28 mouse cellular contexts compared by ENCODE assay signal in genomic region chr2:167865525-167865924, GRCm38 (mm10).
DNase-seq lines count a peak whose midpoint lies in the region; ATAC-seq and TF ChIP-seq lines count a peak whose summit lies in the region.
"Had no signal": no experiment of that assay in that cellular context is flagged by ENCODE, and none has a peak within 500 bp of the region (broad histone marks: within the 10 kb centered on the region; RNA-seq: fewer than 3 reads in every experiment).

No protein-coding gene starts in this region.

- intact Hi-C loops in heart, postnatal 14 days (cut with DNase I), result no loop called here

- 0 out of 2 replicates have a peak, but pooled peaks cover 8% of the 10 kb centered on the region for H3K27me3 ChIP-seq in heart, embryonic 10.5 days (ENCODE audit: insufficient read depth, poor library complexity, severe bottlenecking)
- no peaks in the 10 kb centered on the region for H3K27me3 ChIP-seq in heart, postnatal 0 days (ENCODE audit: control insufficient read depth, insufficient read depth, low read length)
- H3K27me3 ChIP-seq in lung, postnatal 0 days (replicated peaks; ENCODE audit: insufficient read depth, low read length), result no peaks in the 10 kb centered on the region
- 0 out of 2 replicates have a peak, but pooled peaks cover 15% of the 10 kb centered on the region for H3K27me3 ChIP-seq in forebrain, embryonic 12.5 days
- H3K27me3 ChIP-seq: embryonic facial prominence, embryonic 15.5 days; limb, embryonic 15.5 days; midbrain, embryonic 12.5 days had no signal

- H3K9ac ChIP-seq in heart, postnatal 0 days (replicated peaks; ENCODE audit: low read depth, low read length), result no peak overlapping the region
- H3K9ac ChIP-seq in lung, postnatal 0 days (replicated peaks; ENCODE audit: low read depth), result no peak overlapping the region
- no peak overlapping the region for H3K9ac ChIP-seq in forebrain, embryonic 12.5 days
- H3K9ac ChIP-seq: embryonic facial prominence, embryonic 15.5 days; forebrain, embryonic 13.5 days; limb, embryonic 15.5 days; liver, embryonic 13.5 days; midbrain, embryonic 12.5 days; neural tube, embryonic 13.5 days had no signal

- H3K4me2 ChIP-seq in heart, postnatal 0 days (ENCODE audit: low read depth, low read length), result no peak overlapping the region
- no peak overlapping the region for H3K4me2 ChIP-seq in lung, postnatal 0 days (replicated peaks; ENCODE audit: low read depth, low read length)
- H3K4me2 ChIP-seq in forebrain, embryonic 12.5 days, result no peak overlapping the region
- H3K4me2 ChIP-seq: embryonic facial prominence, embryonic 15.5 days; forebrain, embryonic 13.5 days; limb, embryonic 15.5 days; liver, embryonic 13.5 days; midbrain, embryonic 12.5 days; neural tube, embryonic 13.5 days had no signal

- DNase-seq in heart, embryonic 10.5 days (ENCODE audit: low spot score), result no peak
- DNase-seq in heart, adult 9 months (ENCODE audit: low spot score in 2 of 2), result no peak
- no peak for DNase-seq in heart, postnatal 0 days (ENCODE audit: low spot score)
- DNase-seq in heart, postnatal 14 days, result no peak
- DNase-seq in lung, postnatal 0 days (ENCODE audit: low spot score), result peak; percentile 72
- no peak for DNase-seq in lung, adult 18-20 months
- DNase-seq in spleen, adult 12 weeks (ENCODE audit: low spot score), result no peak
- DNase-seq: adrenal gland, postnatal 10 days; cerebellum, adult 8-10 months; cerebellum, postnatal 25 days; gastrocnemius, postnatal 10 days; kidney, adult 2 months; layer of hippocampus, postnatal 36 days; liver, embryonic 13.5 days; lung, postnatal 14 days; right cerebral cortex, postnatal 4 days; thymus, adult 2 months; thymus, postnatal 36 days had no signal

- no peaks in the 10 kb centered on the region for H3K9me3 ChIP-seq in heart, embryonic 10.5 days
- no peaks in the 10 kb centered on the region for H3K9me3 ChIP-seq in heart, postnatal 0 days (replicated peaks; ENCODE audit: control insufficient read depth, low read length)
- no peaks in the 10 kb centered on the region for H3K9me3 ChIP-seq in lung, postnatal 0 days (ENCODE audit: low read length)
- H3K9me3 ChIP-seq in forebrain, embryonic 12.5 days, result no peaks in the 10 kb centered on the region
- H3K9me3 ChIP-seq: embryonic facial prominence, embryonic 10.5 days; embryonic facial prominence, embryonic 15.5 days; forebrain, embryonic 13.5 days; G1E; limb, embryonic 10.5 days; limb, embryonic 15.5 days; liver, embryonic 13.5 days; midbrain, embryonic 12.5 days; neural tube, embryonic 13.5 days had no signal

- H3K27ac ChIP-seq in heart, embryonic 10.5 days, result peak overlapping the region; percentile 74
- H3K27ac ChIP-seq in heart, postnatal 0 days (ENCODE audit: low read depth), result peak overlapping the region; percentile 71
- peak overlapping the region; percentile 85 for H3K27ac ChIP-seq in lung, postnatal 0 days (ENCODE audit: low read length)
- no peak overlapping the region for H3K27ac ChIP-seq in forebrain, embryonic 12.5 days
- H3K27ac ChIP-seq: embryonic facial prominence, embryonic 10.5 days; embryonic facial prominence, embryonic 15.5 days; forebrain, embryonic 13.5 days; limb, embryonic 15.5 days; liver, embryonic 13.5 days; midbrain, embryonic 12.5 days; neural tube, embryonic 13.5 days had no signal

- no peak for ATAC-seq in heart, postnatal 0 days (ENCODE audit: insufficient read depth, low read depth)
- ATAC-seq in lung, postnatal 0 days, result no peak
- no peak for ATAC-seq in forebrain, embryonic 12.5 days (ENCODE audit: low FRiP score)
- ATAC-seq: forebrain, embryonic 13.5 days; hindbrain, embryonic 16.5 days had no signal

- WGBS in heart, embryonic 10.5 days, result 84% methylated on average over 3 of the region's 3 CpGs
- WGBS in heart, postnatal 0 days, result 80% methylated on average over 3 of the region's 3 CpGs
- WGBS in lung, postnatal 0 days, result 70% methylated on average over 3 of the region's 3 CpGs
- 84% methylated on average over 3 of the region's 3 CpGs for WGBS in forebrain, embryonic 12.5 days

- no peak for TF ChIP-seq CTCF in heart, postnatal 0 days (IDR thresholded peaks at IDR 0.05; ENCODE audit: low read depth)
- TF ChIP-seq CTCF in lung, postnatal 0 days (IDR thresholded peaks at IDR 0.05), result no peak

- peaks cover 73% of the 10 kb centered on the region for H3K4me1 ChIP-seq in heart, embryonic 10.5 days
- H3K4me1 ChIP-seq in heart, postnatal 0 days (ENCODE audit: control insufficient read depth, insufficient read depth), result peaks cover 30% of the 10 kb centered on the region
- H3K4me1 ChIP-seq in lung, postnatal 0 days (ENCODE audit: insufficient read depth, low read depth, low read length), result peaks cover 30% of the 10 kb centered on the region
- H3K4me1 ChIP-seq in forebrain, embryonic 12.5 days, result peaks cover 5% of the 10 kb centered on the region

- no peaks in the 10 kb centered on the region for H3K36me3 ChIP-seq in heart, embryonic 10.5 days
- H3K36me3 ChIP-seq in heart, postnatal 0 days (replicated peaks; ENCODE audit: control insufficient read depth, insufficient read depth, low read length), result no peaks in the 10 kb centered on the region
- no peaks in the 10 kb centered on the region for H3K36me3 ChIP-seq in lung, postnatal 0 days (ENCODE audit: insufficient read depth, low read length)
- no peaks in the 10 kb centered on the region for H3K36me3 ChIP-seq in forebrain, embryonic 12.5 days (replicated peaks)
- H3K36me3 ChIP-seq: embryonic facial prominence, embryonic 10.5 days; embryonic facial prominence, embryonic 15.5 days; G1E; limb, embryonic 10.5 days; limb, embryonic 15.5 days; liver, embryonic 13.5 days; midbrain, embryonic 12.5 days; neural tube, embryonic 13.5 days had no signal

- no peak overlapping the region for H3K4me3 ChIP-seq in heart, embryonic 10.5 days
- no peak overlapping the region for H3K4me3 ChIP-seq in heart, postnatal 0 days (ENCODE audit: low read depth, low read length)
- no peak overlapping the region for H3K4me3 ChIP-seq in lung, postnatal 0 days (ENCODE audit: low read depth, low read length)
- no peak overlapping the region for H3K4me3 ChIP-seq in forebrain, embryonic 12.5 days (replicated peaks)
- H3K4me3 ChIP-seq: embryonic facial prominence, embryonic 10.5 days; embryonic facial prominence, embryonic 15.5 days; forebrain, embryonic 13.5 days; limb, embryonic 10.5 days; limb, embryonic 15.5 days; liver, embryonic 13.5 days; midbrain, embryonic 12.5 days; neural tube, embryonic 13.5 days had no signal

- TF ChIP-seq EP300 in heart, postnatal 0 days (IDR thresholded peaks at IDR 0.05; ENCODE audit: low read depth), result no peak
- 0 out of 2 replicates have a peak, but pooled peaks have one; percentile 29 for TF ChIP-seq EP300 in lung, postnatal 0 days (IDR thresholded peaks at IDR 0.05)
